Mouse (Mus musculus): ENCODE measurements at regions not wholly inside any gene's neighbourhood (a gene's known extent, or its start where the extent isn't known, plus 50 kb on each side); places are given as distances from the start of the nearest gene placed in this dataset.

- no peak for ATAC-seq
- Histone ChIP-seq H3K4me2 (no peak overlapping the region), H3K9ac (no peak overlapping the region), H3K27ac (no peak overlapping the region), H3K27me3 (replicated peaks) (no peaks in the 10 kb centered on the region), H3K9me3 (replicated peaks) (no peaks in the 10 kb centered on the region), H3K4me1 (no peaks in the 10 kb centered on the region), H3K4me3 (no peak overlapping the region), H3K36me3 (no peaks in the 10 kb centered on the region)
- 76% methylated on average over 6 of the region's 6 CpGs for WGBS (ENCODE audit: insufficient replicate concordance)
Observed at GRCm38 (mm10) chr13:39347761-39348160, 387.1 kb upstream of the Slc35b3 start.

DNA sequence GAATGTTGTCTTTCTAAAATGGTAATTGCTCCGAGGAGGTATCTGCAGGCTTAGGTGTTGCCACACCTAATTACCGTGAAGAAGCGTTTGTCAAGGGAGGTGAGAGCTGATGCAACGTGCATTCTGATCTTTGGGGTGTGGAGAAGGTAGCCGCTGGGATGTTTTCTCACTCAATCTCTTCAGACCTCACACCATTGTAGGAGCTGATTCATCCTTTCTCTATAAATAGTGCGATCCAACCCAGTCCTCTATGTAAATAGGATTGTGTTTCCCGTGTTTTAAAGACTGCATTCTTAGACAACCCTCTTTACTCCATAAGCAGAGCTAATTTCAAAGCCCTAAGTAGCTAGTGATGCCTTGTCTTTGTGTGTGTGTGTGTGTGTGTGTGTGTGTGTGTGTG lies 374.2 kb upstream of the Slc35b3 start:
- no peak overlapping the region for H3K4me2 ChIP-seq
- H3K9me3 ChIP-seq (replicated peaks): no peaks in the 10 kb centered on the region
- ATAC-seq: no peak
- H3K27me3 ChIP-seq (replicated peaks): no peaks in the 10 kb centered on the region
- no peaks in the 10 kb centered on the region for H3K36me3 ChIP-seq
- 40% methylated on average over 7 of the region's 7 CpGs for WGBS (ENCODE audit: insufficient replicate concordance)
- H3K9ac ChIP-seq: no peak overlapping the region
- H3K4me3 ChIP-seq: no peak overlapping the region
- no peak overlapping the region for H3K27ac ChIP-seq
- H3K4me1 ChIP-seq: no peaks in the 10 kb centered on the region

DNA sequence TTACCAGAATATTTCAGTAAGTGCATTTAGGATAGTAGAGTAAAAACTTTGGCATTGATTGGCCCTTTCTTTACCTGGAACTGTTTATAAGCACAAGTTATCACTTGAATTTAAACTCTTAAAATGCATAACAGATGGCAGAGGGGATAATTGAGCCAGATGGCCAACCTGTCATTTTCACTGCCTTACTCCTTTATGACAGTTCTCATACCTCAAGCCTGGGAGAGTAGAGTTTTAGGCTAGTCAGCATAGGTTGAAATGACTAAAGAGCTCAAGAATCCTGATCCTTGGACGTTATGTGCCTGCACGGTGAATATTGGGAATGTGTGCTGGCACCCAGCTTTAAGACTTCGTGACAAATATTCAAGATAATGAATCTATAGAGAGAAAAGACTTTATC lies 369.1 kb upstream of the Slc35b3 start:
- Histone ChIP-seq H3K27ac (no peak overlapping the region), H3K4me3 (no peak overlapping the region), H3K4me2 (no peak overlapping the region), H3K9me3 (replicated peaks) (no peaks in the 10 kb centered on the region), H3K9ac (no peak overlapping the region), H3K4me1 (no peaks in the 10 kb centered on the region), H3K36me3 (no peaks in the 10 kb centered on the region), H3K27me3 (replicated peaks) (no peaks in the 10 kb centered on the region)
- 69% methylated on average over 3 of the region's 3 CpGs for WGBS (ENCODE audit: insufficient replicate concordance)
- ATAC-seq: no peak

GRCm38 (mm10) chr13:39326176-39326575 lies 365.5 kb upstream of the Slc35b3 start:
- Histone ChIP-seq H3K9me3 (replicated peaks) (no peaks in the 10 kb centered on the region), H3K27ac (no peak overlapping the region), H3K36me3 (no peaks in the 10 kb centered on the region), H3K27me3 (replicated peaks) (no peaks in the 10 kb centered on the region), H3K4me1 (no peaks in the 10 kb centered on the region), H3K4me3 (no peak overlapping the region), H3K9ac (no peak overlapping the region), H3K4me2 (no peak overlapping the region)
- WGBS (ENCODE audit: insufficient replicate concordance): 43% methylated on average over 8 of the region's 8 CpGs
- ATAC-seq: no peak

GRCm38 (mm10) chr13:39321111-39321510 lies 360.4 kb upstream of the Slc35b3 start:
- H3K4me2 ChIP-seq: no peak overlapping the region
- no peak overlapping the region for H3K4me3 ChIP-seq
- H3K27me3 ChIP-seq (replicated peaks): no peaks in the 10 kb centered on the region
- H3K9ac ChIP-seq: no peak overlapping the region
- no peak overlapping the region for H3K27ac ChIP-seq
- H3K9me3 ChIP-seq (replicated peaks): no peaks in the 10 kb centered on the region
- H3K36me3 ChIP-seq: no peaks in the 10 kb centered on the region
- no peak for ATAC-seq
- H3K4me1 ChIP-seq: no peaks in the 10 kb centered on the region
- 79% methylated on average over 3 of the region's 3 CpGs for whole genome bisulfite sequencing (ENCODE audit: insufficient replicate concordance)

GRCm38 (mm10) chr13:39309758-39310157 lies 349.1 kb upstream of the Slc35b3 start:
- H3K9ac ChIP-seq: no peak overlapping the region
- no peaks in the 10 kb centered on the region for H3K36me3 ChIP-seq
- H3K4me3 ChIP-seq: no peak overlapping the region
- H3K27me3 ChIP-seq (replicated peaks): no peaks in the 10 kb centered on the region
- no peak for ATAC-seq
- H3K4me1 ChIP-seq: no peaks in the 10 kb centered on the region
- H3K4me2 ChIP-seq: no peak overlapping the region
- no peaks in the 10 kb centered on the region for H3K9me3 ChIP-seq (replicated peaks)
- H3K27ac ChIP-seq: no peak overlapping the region
- WGBS (ENCODE audit: insufficient replicate concordance): 79% methylated on average over 5 of the region's 5 CpGs

DNA sequence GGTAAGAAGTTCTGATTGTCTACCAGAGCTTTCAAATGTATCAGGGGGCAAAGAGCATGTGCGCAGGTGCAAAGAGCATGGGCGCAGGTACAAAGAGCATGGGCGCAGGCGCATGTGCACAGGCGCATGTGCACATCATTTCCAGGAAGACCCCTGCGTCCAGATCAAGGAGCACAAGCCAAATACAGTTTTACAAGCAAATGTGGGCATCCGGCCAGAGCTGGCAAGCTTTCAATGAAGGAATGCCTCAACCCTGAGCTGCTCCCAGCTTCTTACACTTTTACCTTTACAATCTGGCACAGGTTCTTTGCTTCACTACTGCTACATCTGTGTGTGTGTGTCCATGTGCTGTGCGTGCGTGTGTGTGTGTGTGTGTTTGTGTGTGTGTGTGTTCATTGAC lies 347.2 kb upstream of the Slc35b3 start:
- 82% methylated on average over 9 of the region's 9 CpGs for WGBS (ENCODE audit: insufficient replicate concordance)
- no peaks in the 10 kb centered on the region for H3K27me3 ChIP-seq (replicated peaks)
- no peaks in the 10 kb centered on the region for H3K4me1 ChIP-seq
- ATAC-seq: no peak
- H3K9me3 ChIP-seq (replicated peaks): no peaks in the 10 kb centered on the region
- no peaks in the 10 kb centered on the region for H3K36me3 ChIP-seq
- no peak overlapping the region for H3K27ac ChIP-seq
- no peak overlapping the region for H3K4me2 ChIP-seq
- no peak overlapping the region for H3K4me3 ChIP-seq
- no peak overlapping the region for H3K9ac ChIP-seq

DNA sequence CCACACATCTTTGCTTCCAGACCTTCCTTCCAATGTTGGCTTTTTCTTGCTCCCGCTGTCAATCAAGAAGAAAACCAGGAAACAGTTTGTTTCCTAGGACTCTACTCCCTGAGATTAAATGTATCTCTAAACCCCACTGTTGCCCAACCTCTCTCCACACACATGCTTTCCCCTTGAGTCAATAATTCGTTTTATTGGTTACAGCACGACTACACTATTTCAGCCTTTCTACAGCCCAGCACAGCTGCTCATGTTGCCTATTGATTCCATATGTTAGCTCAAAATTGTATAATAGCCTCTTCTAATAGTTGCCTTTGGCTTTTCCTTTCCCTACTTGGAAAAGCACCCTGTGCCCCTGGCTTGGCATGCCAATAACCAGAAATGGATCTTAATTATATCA lies 346.2 kb upstream of the Slc35b3 start:
- no peak for ATAC-seq
- no peaks in the 10 kb centered on the region for H3K4me1 ChIP-seq
- H3K4me3 ChIP-seq: no peak overlapping the region
- H3K4me2 ChIP-seq: no peak overlapping the region
- H3K27me3 ChIP-seq (replicated peaks): no peaks in the 10 kb centered on the region
- 48% methylated on average over 3 of the region's 3 CpGs for WGBS (ENCODE audit: insufficient replicate concordance)
- no peaks in the 10 kb centered on the region for H3K36me3 ChIP-seq
- no peaks in the 10 kb centered on the region for H3K9me3 ChIP-seq (replicated peaks)
- no peak overlapping the region for H3K27ac ChIP-seq
- no peak overlapping the region for H3K9ac ChIP-seq

GRCm38 (mm10) chr13:39297129-39297528 lies 336.5 kb upstream of the Slc35b3 start:
- Histone ChIP-seq H3K27me3 (replicated peaks) (no peaks in the 10 kb centered on the region), H3K36me3 (no peaks in the 10 kb centered on the region), H3K9me3 (replicated peaks) (no peaks in the 10 kb centered on the region), H3K4me2 (no peak overlapping the region), H3K4me1 (no peaks in the 10 kb centered on the region), H3K4me3 (no peak overlapping the region), H3K9ac (no peak overlapping the region), H3K27ac (no peak overlapping the region)
- WGBS (ENCODE audit: insufficient replicate concordance): 66% methylated on average over 6 of the region's 6 CpGs
- no peak for ATAC-seq

- no peaks in the 10 kb centered on the region for H3K4me1 ChIP-seq
Observed at GRCm38 (mm10) chr13:39290216-39290960, 329.7 kb upstream of the Slc35b3 start.

GRCm38 (mm10) chr13:39282272-39282671 lies 321.6 kb upstream of the Slc35b3 start:
- no peaks in the 10 kb centered on the region for H3K36me3 ChIP-seq
- no peak overlapping the region for H3K27ac ChIP-seq
- whole genome bisulfite sequencing (ENCODE audit: insufficient replicate concordance): 75% methylated on average over 2 of the region's 2 CpGs
- no peak overlapping the region for H3K4me3 ChIP-seq
- H3K9ac ChIP-seq: no peak overlapping the region
- no peaks in the 10 kb centered on the region for H3K4me1 ChIP-seq
- no peak overlapping the region for H3K4me2 ChIP-seq
- H3K27me3 ChIP-seq (replicated peaks): no peaks in the 10 kb centered on the region
- ATAC-seq: no peak
- no peaks in the 10 kb centered on the region for H3K9me3 ChIP-seq (replicated peaks)

More at GRCm38 (mm10) chr13:39290216-39290960, 329.7 kb upstream of the Slc35b3 start:
- H3K27ac ChIP-seq: no peak overlapping the region
- H3K27me3 ChIP-seq (replicated peaks): no peaks in the 10 kb centered on the region
- H3K9me3 ChIP-seq (replicated peaks): no peaks in the 10 kb centered on the region
- H3K9ac ChIP-seq: no peak overlapping the region
- WGBS (ENCODE audit: insufficient replicate concordance): 61% methylated on average over 5 of the region's 6 CpGs
- H3K36me3 ChIP-seq: no peaks in the 10 kb centered on the region
- no peak overlapping the region for H3K4me2 ChIP-seq
- ATAC-seq: no peak
- H3K4me3 ChIP-seq: no peak overlapping the region

- H3K9ac ChIP-seq: no peak overlapping the region
- no peak overlapping the region for H3K4me3 ChIP-seq
- no peaks in the 10 kb centered on the region for H3K36me3 ChIP-seq
- 73% methylated on average over 1 of the region's 1 CpGs for WGBS (ENCODE audit: insufficient replicate concordance)
- no peak overlapping the region for H3K27ac ChIP-seq
- H3K27me3 ChIP-seq (replicated peaks): no peaks in the 10 kb centered on the region
- H3K4me2 ChIP-seq: no peak overlapping the region
- no peaks in the 10 kb centered on the region for H3K4me1 ChIP-seq
- no peak for ATAC-seq
- H3K9me3 ChIP-seq (replicated peaks): no peaks in the 10 kb centered on the region
Observed at GRCm38 (mm10) chr13:39278101-39278500, 317.4 kb upstream of the Slc35b3 start.

GRCm38 (mm10) chr13:39266024-39266423 lies 305.3 kb upstream of the Slc35b3 start:
- ATAC-seq: no peak
- Histone ChIP-seq H3K4me3 (no peak overlapping the region), H3K9me3 (replicated peaks) (no peaks in the 10 kb centered on the region), H3K4me2 (no peak overlapping the region), H3K27ac (no peak overlapping the region), H3K36me3 (no peaks in the 10 kb centered on the region), H3K9ac (no peak overlapping the region), H3K4me1 (no peaks in the 10 kb centered on the region), H3K27me3 (replicated peaks) (no peaks in the 10 kb centered on the region)
- 71% methylated on average over 5 of the region's 5 CpGs for WGBS (ENCODE audit: insufficient replicate concordance)
